Mouse (Mus musculus) thymus, postnatal 10 days (tissue): Measurements from ENCODE around the gene Osr1.

Source experiments
- DNase-seq, 2 experiments: peaks; one replicate each; pipeline ENCODE4 v3.0.0; 2021; ENCODE audit warnings: low spot score in 2 of 2

The Osr1 gene

DNA sequence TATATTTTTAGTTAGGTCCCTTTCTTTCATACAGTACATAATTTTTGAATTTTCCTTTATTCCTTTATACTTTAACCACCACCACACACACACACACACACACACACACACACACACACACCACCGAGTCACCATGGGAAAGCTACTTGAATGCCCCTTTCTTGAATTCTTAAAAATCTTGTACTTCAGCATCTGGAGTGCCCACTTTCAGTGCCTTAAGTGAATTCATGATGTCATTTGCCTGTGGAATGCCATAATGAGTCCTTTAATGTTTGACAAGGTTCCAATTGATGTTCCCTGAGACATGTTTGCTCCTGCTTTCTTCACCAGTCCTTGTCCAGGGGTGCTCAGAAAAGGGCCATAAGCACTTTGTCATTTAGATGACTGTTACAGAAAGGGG is 17.8 kb downstream of the Osr1 start:
- no peak for DNase-seq

GRCm38 (mm10) chr12:9589561-9590134 is 19.7 kb downstream of the Osr1 start:
- DNase-seq, result no peak

- no peak for DNase-seq
Observed at GRCm38 (mm10) chr12:9591141-9591540, 21.2 kb downstream of the Osr1 start.

DNA sequence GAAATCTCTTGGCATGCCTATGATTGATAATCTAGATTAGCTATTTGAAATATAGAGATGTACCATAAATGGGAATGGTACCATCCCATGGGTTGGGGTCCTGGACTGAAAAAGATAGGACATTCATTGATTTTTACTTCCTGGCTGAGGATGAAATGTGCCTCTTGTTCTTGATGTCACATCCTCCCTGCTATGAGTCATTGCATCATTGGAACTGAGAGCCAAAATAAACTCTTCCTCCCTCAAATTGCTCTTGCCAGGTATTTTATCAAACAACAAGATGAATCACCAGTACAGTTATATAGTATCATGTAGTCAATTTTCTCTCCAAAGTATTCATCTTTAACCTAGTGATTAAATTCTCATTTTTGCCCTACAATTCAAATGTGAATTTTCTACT is 28.3 kb downstream of the Osr1 start:
- no peak for DNase-seq
